Mouse (Mus musculus) layer of hippocampus, adult 18-20 months (tissue): Measurements from ENCODE around the gene Gtpbp2. TPM values are rescaled to one million over a fixed set of nuclear protein-coding genes. Genes with fewer than 3 reads are reported as not detected.

Experiments used
- DNase-seq, 2 experiments: peaks; one replicate each; pipeline ENCODE4 v3.0.0; 2022; ENCODE audit warnings: low spot score in 2 of 2
- total RNA-seq, 2 experiments: library from RNA; stranded (reverse); gene quantifications; 2 replicates each; pipeline ENCODE4 v1.2.3; 2021

Gene Gtpbp2
- total RNA-seq, 2 experiments from 2014 or later: 104 to 110 TPM

GRCm38 (mm10) chr17:46152847-46153782 lies 7.7 kb upstream of the Gtpbp2 start, which contains the start of gene Mad2l1bp:
TSS of gene Mad2l1bp (minus strand) at chr17:46153553.
- peak; percentile 78 to 92 for DNase-seq

DNA sequence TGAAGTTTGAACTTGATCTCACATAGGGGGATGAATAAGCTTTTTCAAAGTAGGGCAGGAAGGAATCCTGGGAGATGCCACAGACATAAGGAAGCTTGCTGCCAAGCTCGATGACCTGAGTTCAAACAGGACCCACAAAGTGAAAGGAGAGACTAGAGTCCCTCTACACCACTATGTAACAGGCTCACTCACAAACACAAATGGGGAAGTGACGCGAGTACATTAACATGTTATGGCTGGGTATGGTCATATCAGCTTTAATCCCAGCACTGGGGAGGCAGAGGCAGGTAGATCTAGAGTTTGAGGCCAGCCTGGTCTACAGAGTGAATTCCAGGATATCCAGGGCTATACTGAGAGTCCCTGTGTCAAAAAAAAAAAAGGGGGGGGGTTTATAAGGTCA lies 6.5 kb upstream of the Gtpbp2 start:
- no peak for DNase-seq

DNA sequence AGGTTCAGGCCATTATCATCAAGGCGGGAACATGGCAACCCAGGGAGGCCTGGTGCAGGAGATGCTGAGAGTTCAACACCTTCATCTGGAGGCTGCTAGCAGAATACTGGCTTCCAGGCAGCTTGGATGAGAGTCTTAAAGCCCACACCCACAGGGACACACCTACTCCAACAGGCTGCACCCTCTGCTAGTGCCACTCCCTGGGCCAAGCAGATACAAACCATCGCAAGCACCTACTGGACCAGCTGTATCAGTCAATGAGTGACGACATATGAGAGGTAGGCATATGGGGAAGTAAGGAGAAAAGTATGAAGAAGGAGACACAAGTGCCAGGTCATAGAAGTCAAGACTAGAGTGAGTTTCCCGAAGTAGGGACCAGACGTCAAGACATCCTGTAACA lies 4.2 kb upstream of the Gtpbp2 start:
- no peak for DNase-seq

GRCm38 (mm10) chr17:46157131-46157530 lies 3.7 kb upstream of the Gtpbp2 start:
- no peak for DNase-seq

DNA sequence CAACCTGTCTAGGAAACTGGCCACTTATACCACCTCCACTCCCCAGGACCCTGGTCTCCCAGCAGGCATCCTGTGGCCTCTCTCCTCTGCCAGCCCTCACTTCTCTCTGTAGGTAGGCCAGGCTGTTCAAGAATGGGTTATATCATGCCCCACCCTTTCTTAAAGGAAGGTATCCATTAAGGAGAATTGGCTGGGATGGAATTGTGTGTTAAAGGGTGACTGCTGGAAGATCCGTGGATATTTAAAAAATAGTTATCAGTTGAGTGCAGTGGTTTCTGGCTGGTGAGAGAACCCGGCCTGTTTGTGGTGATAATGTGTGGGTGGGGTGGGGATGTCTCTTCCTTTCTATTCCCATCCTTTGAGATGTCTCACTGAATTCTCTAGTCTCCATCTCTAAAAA lies 1.6 kb upstream of the Gtpbp2 start:
- no peak for DNase-seq

DNA sequence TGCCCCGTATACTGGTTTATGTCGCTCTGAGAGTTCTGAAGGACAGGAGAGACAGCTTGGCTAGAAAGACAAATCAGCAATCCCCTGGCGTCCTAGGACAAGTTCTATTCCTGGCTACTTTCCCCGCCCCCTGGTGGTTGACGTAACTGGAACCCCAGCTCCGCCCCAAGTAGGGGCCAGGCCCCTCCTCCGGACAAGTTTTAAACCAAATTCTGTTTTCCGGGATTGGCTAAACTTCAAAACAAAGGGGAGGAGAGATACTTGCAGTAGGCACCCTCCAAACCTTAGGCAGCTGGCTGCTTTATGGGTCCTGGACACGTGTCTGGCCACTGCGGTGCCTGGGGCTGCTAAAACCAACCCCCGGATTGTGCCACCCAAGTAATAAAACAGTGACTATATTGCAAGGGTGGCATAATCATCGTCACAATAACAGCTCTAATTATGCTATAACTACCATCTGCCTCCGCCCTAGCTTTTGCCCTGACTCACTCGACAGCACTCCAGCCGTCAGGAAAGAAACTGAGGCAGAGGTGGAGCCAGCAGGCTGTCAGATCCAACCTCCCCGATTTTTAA lies 656 bp upstream of the Gtpbp2 start:
- peak; percentile 79 to 87 for DNase-seq

GRCm38 (mm10) chr17:46161179-46161578 lies 347 bp downstream of the Gtpbp2 start:
- DNase-seq: no peak

DNA sequence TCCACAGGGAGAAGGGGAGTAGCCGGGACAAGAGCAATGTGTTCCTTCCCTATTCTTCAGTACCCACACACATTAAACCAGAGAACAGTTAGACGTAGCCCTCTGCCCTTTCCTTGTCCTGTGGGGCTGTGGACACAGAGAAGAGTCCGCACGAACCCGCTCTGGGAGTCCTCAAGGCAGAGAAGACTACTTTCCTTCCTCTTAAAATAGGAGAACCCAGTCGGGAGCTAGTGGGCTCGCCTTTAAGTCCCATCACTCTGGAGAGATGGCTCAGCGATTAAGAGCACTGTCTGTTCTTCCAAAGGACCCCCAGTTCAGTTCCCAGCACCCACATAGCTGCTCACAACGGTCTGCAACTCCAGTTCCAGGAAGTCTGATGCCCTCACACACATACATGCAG lies 878 bp downstream of the Gtpbp2 start:
- DNase-seq: no peak

DNA sequence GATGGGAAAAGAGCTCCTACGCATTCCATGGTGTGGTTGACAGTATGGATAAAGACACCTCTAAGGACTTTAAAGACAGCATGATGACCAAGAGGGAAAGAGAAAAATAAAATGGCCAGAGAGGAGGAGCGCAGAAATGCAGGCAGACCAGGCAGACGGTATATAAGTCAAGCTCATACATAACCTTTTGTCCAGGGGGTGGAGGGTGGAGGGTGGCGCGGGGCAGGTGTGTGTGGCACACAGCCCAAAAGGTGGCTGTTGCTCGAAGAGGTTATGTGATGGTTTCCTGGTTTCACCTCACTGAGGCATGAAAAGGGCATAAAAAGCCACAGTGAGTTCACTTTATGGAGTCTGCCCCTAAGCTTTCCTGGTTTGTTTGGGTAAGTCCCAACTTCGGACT lies 1.7 kb downstream of the Gtpbp2 start:
- DNase-seq: no peak

DNA sequence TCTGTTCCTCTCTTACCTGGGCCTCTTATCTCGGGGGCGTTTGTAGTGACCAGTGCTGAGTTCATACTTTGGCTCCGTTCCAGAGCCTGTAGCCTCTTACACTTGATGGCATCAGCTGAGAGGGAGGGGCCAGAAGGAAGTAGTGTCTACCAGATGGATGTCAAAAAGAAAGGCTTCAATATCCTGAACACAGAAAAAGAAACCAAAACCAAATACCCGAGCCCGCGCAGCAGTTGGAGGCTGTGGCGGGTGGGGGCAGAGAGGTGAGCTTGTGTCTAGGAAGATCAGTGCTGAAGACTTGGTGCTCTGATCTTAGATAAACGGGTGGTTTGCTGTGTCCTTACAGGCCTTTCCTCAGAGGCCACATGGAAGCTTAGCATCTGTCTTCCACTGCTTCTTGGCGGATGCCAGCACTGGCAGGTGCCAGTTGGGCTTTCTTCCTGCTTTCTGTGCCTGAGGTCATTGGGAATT lies 2.2 kb downstream of the Gtpbp2 start:
- no peak for DNase-seq

GRCm38 (mm10) chr17:46164301-46164700 lies 3.5 kb downstream of the Gtpbp2 start:
- no peak for DNase-seq

- DNase-seq: no peak
Observed at GRCm38 (mm10) chr17:46164791-46165190, 4.0 kb downstream of the Gtpbp2 start.

GRCm38 (mm10) chr17:46165460-46165859 lies 4.6 kb downstream of the Gtpbp2 start:
- DNase-seq: no peak

- no peak for DNase-seq
Observed at GRCm38 (mm10) chr17:46166270-46166669, 5.4 kb downstream of the Gtpbp2 start.

- DNase-seq: no peak
Observed at GRCm38 (mm10) chr17:46167014-46167413, 6.2 kb downstream of the Gtpbp2 start.

DNA sequence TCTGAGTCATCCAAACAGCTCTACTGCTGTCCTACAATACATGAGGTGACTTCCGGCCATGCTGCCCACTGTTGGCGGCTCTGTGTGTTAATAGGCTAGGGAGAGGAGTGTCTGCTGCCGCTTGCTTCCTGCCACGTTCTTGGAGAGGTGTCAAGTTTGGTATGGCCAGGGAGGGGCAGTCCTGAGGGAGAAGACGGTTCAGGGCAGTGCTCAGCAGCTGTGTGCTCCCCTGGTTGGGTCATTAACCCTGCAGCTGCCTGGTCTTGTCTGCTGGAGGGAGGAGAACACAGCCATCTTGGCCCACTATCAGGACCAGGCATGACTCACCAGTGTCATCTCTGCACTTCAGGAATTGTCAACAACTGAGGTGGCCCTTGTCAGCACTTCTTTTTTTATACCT lies 7.5 kb downstream of the Gtpbp2 start:
- no peak for DNase-seq

- no peak for DNase-seq
Observed at GRCm38 (mm10) chr17:46168768-46169167, 7.9 kb downstream of the Gtpbp2 start.

- no peak for DNase-seq
Observed at GRCm38 (mm10) chr17:46170538-46170937, 9.7 kb downstream of the Gtpbp2 start.

DNA sequence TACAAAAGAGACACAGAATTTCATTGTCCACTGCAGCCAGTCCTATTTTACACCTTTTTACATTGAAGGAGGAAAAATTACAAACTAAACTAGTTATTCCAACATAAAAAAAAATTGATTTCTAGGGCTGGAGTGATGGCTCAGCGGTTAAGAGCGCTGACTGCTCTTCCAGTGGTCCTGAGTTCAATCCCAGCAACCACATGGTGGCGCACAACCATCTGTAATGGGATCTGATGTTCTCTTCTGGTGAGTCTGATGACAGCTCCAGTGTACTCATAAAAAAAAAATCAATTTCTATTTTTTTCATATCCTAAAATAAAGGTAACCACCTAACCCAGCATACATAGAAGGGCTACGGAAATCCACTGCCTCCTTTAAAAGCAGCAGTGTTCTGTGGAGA lies 21.4 kb downstream of the Gtpbp2 start:
- DNase-seq: peak in 1 of 2 experiments; percentile 65

GRCm38 (mm10) chr17:46188829-46189228 lies 28.0 kb downstream of the Gtpbp2 start:
- no peak for DNase-seq

- no peak for DNase-seq
Observed at GRCm38 (mm10) chr17:46201151-46201550, 40.3 kb downstream of the Gtpbp2 start.

DNA sequence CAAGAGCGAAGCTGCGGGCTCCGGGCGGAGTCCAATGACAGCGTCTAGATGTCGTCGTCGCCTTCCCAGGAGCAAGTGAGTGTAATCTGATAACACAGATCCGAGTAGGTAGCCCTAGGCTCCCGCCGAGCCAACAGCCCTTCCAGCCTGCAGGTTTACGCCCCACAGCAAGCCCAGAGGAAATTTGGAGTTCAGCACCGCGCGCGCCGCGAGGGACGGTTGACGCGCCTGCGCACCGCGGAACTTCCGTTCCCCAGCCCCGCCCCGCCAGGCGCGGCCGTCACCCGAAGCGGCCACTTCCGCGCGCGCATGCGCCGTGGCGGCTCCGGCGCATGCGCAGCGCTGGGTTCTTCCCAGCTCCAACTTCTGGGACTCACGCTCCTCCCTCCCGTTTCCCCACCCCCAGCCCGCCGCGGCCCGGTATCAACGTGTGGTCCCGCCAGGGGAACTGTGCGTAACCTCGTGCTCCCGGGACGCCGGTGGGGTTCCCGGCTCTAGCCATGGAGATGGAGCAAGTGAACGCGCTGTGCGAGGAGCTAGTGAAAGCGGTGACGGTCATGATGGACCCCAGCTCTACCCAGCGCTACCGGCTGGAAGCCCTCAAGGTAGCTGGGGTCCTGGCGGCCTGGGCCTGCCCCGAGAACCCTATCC lies 41.7 kb downstream of the Gtpbp2 start, which contains the start of the genes Polh and Xpo5:
Gene Polh, minus strand, starts transcription at position 225 of the 651 bp plus-strand sequence.
Gene Xpo5, plus strand, starts transcription at position 362 of the 651 bp plus-strand sequence.
- DNase-seq: peak; percentile 92 to 94
